Mouse (Mus musculus): ENCODE data around the gene Ace. TPM values are rescaled to one million over a fixed set of nuclear protein-coding genes. Genes with fewer than 3 reads are reported as not detected.
A peak's percentile ranks its signal among the peaks of the same experiment; 100 is the strongest.

Gene Ace
- total and polyA plus RNA-seq, 3 experiments, result 18.8 to 42.1 (median 23.7) TPM

DNA sequence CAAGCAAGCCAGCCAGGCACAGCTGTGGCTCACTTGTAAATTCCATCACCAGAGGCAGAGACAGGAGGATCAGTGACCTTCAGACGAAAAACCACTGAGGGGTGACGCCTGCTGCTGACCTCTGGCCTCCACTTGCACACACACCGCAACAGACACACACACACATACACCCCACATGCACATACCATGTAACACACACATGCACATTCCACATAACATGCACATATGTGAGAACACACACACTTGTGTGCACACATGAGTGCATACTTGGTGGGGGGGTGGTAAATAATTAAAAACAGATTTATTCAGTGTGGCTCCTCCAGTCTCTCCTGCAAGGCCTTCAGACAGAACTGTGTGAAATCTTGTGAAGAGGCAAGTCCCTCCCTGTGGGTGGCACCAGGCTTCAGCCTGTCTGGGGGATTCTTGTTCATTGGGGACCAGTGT is 16.1 kb upstream of the Ace start:
- intact Hi-C loops (cut with DNase I), result no loop called here
- DNase-seq, result peak in 1 of 2 experiments; percentile 17
- H3K27me3 ChIP-seq (ENCODE audit: control insufficient read depth, insufficient read depth, low read length), result no peaks in the 10 kb centered on the region
- no peak overlapping the region for H3K27ac ChIP-seq
- peaks cover 7% of the 10 kb centered on the region; the same call in 1 of the 2 replicates for H3K4me1 ChIP-seq (ENCODE audit: control insufficient read depth, insufficient read depth, low read length)
- H3K79me2 ChIP-seq (replicated peaks; ENCODE audit: control insufficient read depth, insufficient read depth, low read length), result no peaks in the 10 kb centered on the region
- WGBS, result 77% methylated on average over 3 of the region's 3 CpGs
- H3K4me3 ChIP-seq, result no peak overlapping the region
- no peak for TF ChIP-seq EP300 (IDR thresholded peaks at IDR 0.05; ENCODE audit: insufficient read depth, low read depth, low read length)
- no peak for TF ChIP-seq POLR2A (IDR thresholded peaks at IDR 0.05; ENCODE audit: insufficient read depth, low read depth, low read length)
- TF ChIP-seq CTCF (IDR thresholded peaks at IDR 0.05), result no peak
- H3K9ac ChIP-seq (ENCODE audit: low read depth, low read length), result no peak overlapping the region
- H3K36me3 ChIP-seq (ENCODE audit: control insufficient read depth, insufficient read depth, low read length), result no peaks in the 10 kb centered on the region

DNA sequence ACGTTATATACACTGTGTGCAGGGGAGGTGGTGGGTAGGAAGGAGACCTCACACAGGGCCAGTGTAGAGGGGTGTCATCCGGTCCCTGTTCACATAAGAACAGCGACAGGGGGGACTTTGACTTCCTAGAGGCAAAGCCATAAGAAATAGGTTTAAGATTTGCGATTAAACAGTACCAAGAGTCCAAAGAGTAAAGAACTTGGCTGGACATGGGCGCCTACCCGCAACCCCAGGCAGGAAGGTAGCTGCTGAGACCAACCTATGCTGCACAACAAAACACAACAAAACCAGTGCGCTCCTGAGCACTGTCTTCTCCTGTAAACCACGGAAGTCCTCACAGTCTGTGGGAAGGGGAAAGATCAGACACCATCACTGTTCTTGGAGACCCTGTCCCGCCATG is 15.6 kb upstream of the Ace start:
- no peak overlapping the region for H3K4me3 ChIP-seq
- peaks cover 8% of the 10 kb centered on the region for H3K4me1 ChIP-seq (ENCODE audit: control insufficient read depth, insufficient read depth, low read length)
- no peak for TF ChIP-seq EP300 (IDR thresholded peaks at IDR 0.05; ENCODE audit: insufficient read depth, low read depth, low read length)
- no peak for TF ChIP-seq POLR2A (IDR thresholded peaks at IDR 0.05; ENCODE audit: insufficient read depth, low read depth, low read length)
- no peak for TF ChIP-seq CTCF (IDR thresholded peaks at IDR 0.05)
- 93% methylated on average over 9 of the region's 9 CpGs for WGBS
- DNase-seq, result no peak
- no peak overlapping the region for H3K27ac ChIP-seq
- no peak overlapping the region for H3K9ac ChIP-seq (ENCODE audit: low read depth, low read length)
- no peaks in the 10 kb centered on the region for H3K36me3 ChIP-seq (ENCODE audit: control insufficient read depth, insufficient read depth, low read length)
- intact Hi-C loops (cut with DNase I), result no loop called here
- no peaks in the 10 kb centered on the region for H3K27me3 ChIP-seq (ENCODE audit: control insufficient read depth, insufficient read depth, low read length)
- H3K79me2 ChIP-seq (replicated peaks; ENCODE audit: control insufficient read depth, insufficient read depth, low read length), result no peaks in the 10 kb centered on the region

GRCm38 (mm10) chr11:105952911-105953386 is 14.8 kb upstream of the Ace start, which contains the start of gene Cyb561:
Cyb561 (minus strand) TSS chr11:105953336.
- Histone ChIP-seq H3K4me1 (ENCODE audit: control insufficient read depth, insufficient read depth, low read length) (peaks cover 12% of the 10 kb centered on the region), H3K27me3 (ENCODE audit: control insufficient read depth, insufficient read depth, low read length) (no peaks in the 10 kb centered on the region), H3K27ac (peak within 1 kb of the TSS; percentile 33; the same call in 1 of the 2 replicates), H3K4me3 (no peak within 1 kb of the TSS), H3K79me2 (replicated peaks; ENCODE audit: control insufficient read depth, insufficient read depth, low read length) (no peaks in the 10 kb centered on the region), H3K9ac (ENCODE audit: low read depth, low read length) (no peak within 1 kb of the TSS), H3K36me3 (ENCODE audit: control insufficient read depth, insufficient read depth, low read length) (no peaks in the 10 kb centered on the region)
- TF ChIP-seq EP300 (IDR thresholded peaks at IDR 0.05; ENCODE audit: insufficient read depth, low read depth, low read length), result no peak
- TF ChIP-seq POLR2A (IDR thresholded peaks at IDR 0.05; ENCODE audit: insufficient read depth, low read depth, low read length), result no peak
- TF ChIP-seq CTCF (IDR thresholded peaks at IDR 0.05), result no peak
- intact Hi-C loops (cut with DNase I), result no loop called here
- 80% methylated on average over 12 of the region's 12 CpGs for WGBS
- DNase-seq, result no peak

GRCm38 (mm10) chr11:105953402-105953801 is 14.3 kb upstream of the Ace start:
- DNase-seq, result peak; percentile 61 to 76
- Histone ChIP-seq H3K9ac (ENCODE audit: low read depth, low read length) (no peak overlapping the region), H3K4me1 (ENCODE audit: control insufficient read depth, insufficient read depth, low read length) (peaks cover 14% of the 10 kb centered on the region), H3K27me3 (ENCODE audit: control insufficient read depth, insufficient read depth, low read length) (no peaks in the 10 kb centered on the region), H3K4me3 (no peak overlapping the region), H3K36me3 (ENCODE audit: control insufficient read depth, insufficient read depth, low read length) (no peaks in the 10 kb centered on the region), H3K27ac (peak overlapping the region; percentile 33; the same call in 1 of the 2 replicates), H3K79me2 (replicated peaks; ENCODE audit: control insufficient read depth, insufficient read depth, low read length) (no peaks in the 10 kb centered on the region)
- intact Hi-C loops (cut with DNase I), result no loop called here
- TF ChIP-seq CTCF (IDR thresholded peaks at IDR 0.05), result no peak
- TF ChIP-seq POLR2A (IDR thresholded peaks at IDR 0.05; ENCODE audit: insufficient read depth, low read depth, low read length), result peak; percentile 46; the same call in 1 of the 2 replicates
- peak; percentile 67; the same call in 1 of the 2 replicates for TF ChIP-seq EP300 (IDR thresholded peaks at IDR 0.05; ENCODE audit: insufficient read depth, low read depth, low read length)
- 39% methylated on average over 6 of the region's 6 CpGs for WGBS

DNA sequence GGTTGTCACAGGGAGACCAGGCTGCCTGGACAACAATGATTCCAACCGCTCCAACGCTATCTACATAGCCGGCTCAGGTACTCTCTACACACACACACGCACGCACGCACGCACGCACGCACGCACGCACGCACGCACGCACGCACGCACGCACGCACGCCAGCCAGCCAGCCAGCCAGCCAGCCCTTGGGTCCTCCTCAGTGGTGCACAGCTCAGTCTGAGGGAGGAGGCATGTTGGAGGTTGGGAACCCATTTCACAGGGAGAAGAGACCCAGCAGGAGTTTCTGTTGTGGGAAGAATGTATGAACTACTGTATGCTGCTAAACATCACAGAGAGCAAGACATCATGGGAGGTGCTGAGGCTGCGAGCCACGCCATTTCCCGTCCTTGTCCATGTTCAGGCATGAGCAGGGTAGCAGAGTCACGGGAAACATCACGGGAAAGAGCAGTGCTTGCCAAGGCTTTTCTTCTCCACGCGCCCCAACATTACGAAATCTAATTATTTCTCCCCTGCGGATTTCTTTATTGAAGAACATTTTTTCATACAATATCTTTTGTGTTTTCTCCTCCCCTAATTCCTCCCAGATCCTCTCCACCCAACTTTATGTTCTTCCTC is 11.8 kb upstream of the Ace start:
- H3K79me2 ChIP-seq (replicated peaks; ENCODE audit: control insufficient read depth, insufficient read depth, low read length), result no peaks in the 10 kb centered on the region
- intact Hi-C loops (cut with DNase I), result no loop called here
- 87% methylated on average over 28 of the region's 28 CpGs for WGBS
- no peak overlapping the region for H3K9ac ChIP-seq (ENCODE audit: low read depth, low read length)
- H3K36me3 ChIP-seq (ENCODE audit: control insufficient read depth, insufficient read depth, low read length), result no peaks in the 10 kb centered on the region
- no peak for TF ChIP-seq CTCF (IDR thresholded peaks at IDR 0.05)
- no peak for TF ChIP-seq POLR2A (IDR thresholded peaks at IDR 0.05; ENCODE audit: insufficient read depth, low read depth, low read length)
- no peak for TF ChIP-seq EP300 (IDR thresholded peaks at IDR 0.05; ENCODE audit: insufficient read depth, low read depth, low read length)
- no peak overlapping the region for H3K27ac ChIP-seq
- no peaks in the 10 kb centered on the region for H3K27me3 ChIP-seq (ENCODE audit: control insufficient read depth, insufficient read depth, low read length)
- DNase-seq, result no peak
- peaks cover 20% of the 10 kb centered on the region for H3K4me1 ChIP-seq (ENCODE audit: control insufficient read depth, insufficient read depth, low read length)
- no peak overlapping the region for H3K4me3 ChIP-seq

DNA sequence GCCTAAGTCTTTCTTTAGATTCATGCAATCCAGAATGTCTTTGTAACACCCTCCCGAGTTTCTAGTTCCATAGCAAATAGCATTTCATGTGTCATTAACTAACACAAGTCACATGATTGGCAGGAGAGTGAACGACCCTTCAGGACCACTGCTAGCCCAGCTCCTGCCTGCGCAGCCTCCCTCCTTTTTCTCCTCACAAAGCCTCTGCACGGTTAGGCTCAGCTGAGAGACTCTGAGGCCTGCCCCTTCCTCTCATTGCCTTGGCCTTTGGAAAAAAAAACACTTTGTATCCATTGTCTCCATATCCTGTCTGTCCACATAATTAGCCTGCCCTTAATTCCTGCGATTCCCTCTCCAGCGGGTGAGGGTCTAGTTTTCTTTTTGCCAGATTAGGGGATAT is 10.2 kb upstream of the Ace start:
- H3K27me3 ChIP-seq (ENCODE audit: control insufficient read depth, insufficient read depth, low read length), result no peaks in the 10 kb centered on the region
- H3K4me1 ChIP-seq (ENCODE audit: control insufficient read depth, insufficient read depth, low read length), result peaks cover 18% of the 10 kb centered on the region
- TF ChIP-seq CTCF (IDR thresholded peaks at IDR 0.05) (no peak), POLR2A (IDR thresholded peaks at IDR 0.05; ENCODE audit: insufficient read depth, low read depth, low read length) (peak; percentile 68), EP300 (IDR thresholded peaks at IDR 0.05; ENCODE audit: insufficient read depth, low read depth, low read length) (0 out of 2 replicates have a peak, but pooled peaks have one; percentile 9)
- no peak overlapping the region for H3K9ac ChIP-seq (ENCODE audit: low read depth, low read length)
- whole genome bisulfite sequencing, result 49% methylated on average over 6 of the region's 6 CpGs
- H3K79me2 ChIP-seq (replicated peaks; ENCODE audit: control insufficient read depth, insufficient read depth, low read length), result no peaks in the 10 kb centered on the region
- H3K27ac ChIP-seq, result peak overlapping the region; percentile 57
- no peak for DNase-seq
- H3K4me3 ChIP-seq, result no peak overlapping the region
- H3K36me3 ChIP-seq (ENCODE audit: control insufficient read depth, insufficient read depth, low read length), result no peaks in the 10 kb centered on the region
- intact Hi-C loops (cut with DNase I), result no loop called here
